Mouse (Mus musculus): ENCODE measurements around the gene Crtc3. TPM values are rescaled to one million over a fixed set of nuclear protein-coding genes. Genes with fewer than 3 reads are reported as not detected.

The Crtc3 gene
- polyA plus RNA-seq, 1 experiment from 2014 or later = 13.8 TPM

GRCm38 (mm10) chr7:80672323-80672722 lies 16.4 kb downstream of the Crtc3 start:
- no peak overlapping the region for H3K9ac ChIP-seq
- ATAC-seq (ENCODE audit: low FRiP score) = no peak
- H3K4me1 ChIP-seq = peaks cover 4% of the 10 kb centered on the region; the same call in 1 of the 2 replicates
- WGBS = 71% methylated on average over 3 of the region's 3 CpGs
- no peak overlapping the region for H3K27ac ChIP-seq
- no peaks in the 10 kb centered on the region for H3K36me3 ChIP-seq
- no peak overlapping the region for H3K4me2 ChIP-seq (replicated peaks)
- no peaks in the 10 kb centered on the region for H3K9me3 ChIP-seq (replicated peaks)
- H3K4me3 ChIP-seq = no peak overlapping the region
- H3K27me3 ChIP-seq = no peaks in the 10 kb centered on the region

GRCm38 (mm10) chr7:80670889-80671288 lies 17.8 kb downstream of the Crtc3 start:
- Histone ChIP-seq H3K27me3 (no peaks in the 10 kb centered on the region), H3K27ac (no peak overlapping the region), H3K9me3 (replicated peaks) (no peaks in the 10 kb centered on the region), H3K9ac (no peak overlapping the region), H3K4me2 (replicated peaks) (no peak overlapping the region), H3K36me3 (no peaks in the 10 kb centered on the region), H3K4me1 (peaks cover 8% of the 10 kb centered on the region; the same call in 1 of the 2 replicates), H3K4me3 (no peak overlapping the region)
- no peak for ATAC-seq (ENCODE audit: low FRiP score)
- 87% methylated on average over 6 of the region's 6 CpGs for WGBS

- no peaks in the 10 kb centered on the region for H3K27me3 ChIP-seq
- H3K4me1 ChIP-seq = peaks cover 8% of the 10 kb centered on the region; the same call in 1 of the 2 replicates
- no peak overlapping the region for H3K4me3 ChIP-seq
- no peak overlapping the region for H3K9ac ChIP-seq
- ATAC-seq (ENCODE audit: low FRiP score) = no peak
- H3K4me2 ChIP-seq (replicated peaks) = no peak overlapping the region
- no peaks in the 10 kb centered on the region for H3K9me3 ChIP-seq (replicated peaks)
- H3K36me3 ChIP-seq = no peaks in the 10 kb centered on the region
- 75% methylated on average over 11 of the region's 11 CpGs for WGBS
- H3K27ac ChIP-seq = no peak overlapping the region; the same call in 1 of the 2 replicates
Measured at GRCm38 (mm10) chr7:80667190-80667589, 21.5 kb downstream of the Crtc3 start.

GRCm38 (mm10) chr7:80666198-80666915 lies 22.3 kb downstream of the Crtc3 start:
- ATAC-seq (ENCODE audit: low FRiP score) = no peak
- WGBS = 65% methylated on average over 10 of the region's 10 CpGs
- H3K4me2 ChIP-seq (replicated peaks) = no peak overlapping the region
- peaks cover 8% of the 10 kb centered on the region; the same call in 1 of the 2 replicates for H3K4me1 ChIP-seq
- no peaks in the 10 kb centered on the region for H3K27me3 ChIP-seq
- no peaks in the 10 kb centered on the region for H3K36me3 ChIP-seq
- H3K27ac ChIP-seq = no peak overlapping the region
- H3K9me3 ChIP-seq (replicated peaks) = no peaks in the 10 kb centered on the region
- H3K4me3 ChIP-seq = no peak overlapping the region
- no peak overlapping the region for H3K9ac ChIP-seq

GRCm38 (mm10) chr7:80661082-80661481 lies 27.6 kb downstream of the Crtc3 start:
- Histone ChIP-seq H3K9me3 (replicated peaks) (no peaks in the 10 kb centered on the region), H3K9ac (no peak overlapping the region), H3K4me2 (replicated peaks) (no peak overlapping the region), H3K27ac (no peak overlapping the region), H3K36me3 (no peaks in the 10 kb centered on the region), H3K27me3 (no peaks in the 10 kb centered on the region), H3K4me1 (peaks cover 6% of the 10 kb centered on the region), H3K4me3 (no peak overlapping the region)
- 93% methylated on average over 4 of the region's 4 CpGs for WGBS
- no peak for ATAC-seq (ENCODE audit: low FRiP score)

- WGBS = 88% methylated on average over 4 of the region's 4 CpGs
- Histone ChIP-seq H3K9ac (no peak overlapping the region), H3K27ac (no peak overlapping the region), H3K9me3 (replicated peaks) (no peaks in the 10 kb centered on the region), H3K4me1 (peaks cover 9% of the 10 kb centered on the region), H3K4me2 (replicated peaks) (no peak overlapping the region), H3K27me3 (no peaks in the 10 kb centered on the region), H3K36me3 (no peaks in the 10 kb centered on the region), H3K4me3 (no peak overlapping the region)
- ATAC-seq (ENCODE audit: low FRiP score) = no peak
Measured at GRCm38 (mm10) chr7:80660619-80661018, 28.1 kb downstream of the Crtc3 start.

- ATAC-seq (ENCODE audit: low FRiP score) = no peak
- Histone ChIP-seq H3K9me3 (replicated peaks) (no peaks in the 10 kb centered on the region), H3K4me1 (peaks cover 24% of the 10 kb centered on the region), H3K4me2 (replicated peaks) (no peak overlapping the region), H3K9ac (no peak overlapping the region), H3K27me3 (no peaks in the 10 kb centered on the region), H3K27ac (no peak overlapping the region; the same call in 1 of the 2 replicates), H3K4me3 (no peak overlapping the region), H3K36me3 (no peaks in the 10 kb centered on the region)
- 64% methylated on average over 8 of the region's 8 CpGs for WGBS
Measured at GRCm38 (mm10) chr7:80657896-80658295, 30.8 kb downstream of the Crtc3 start.

GRCm38 (mm10) chr7:80655350-80656013 lies 33.2 kb downstream of the Crtc3 start:
- no peaks in the 10 kb centered on the region for H3K9me3 ChIP-seq (replicated peaks)
- H3K4me3 ChIP-seq = no peak overlapping the region
- no peak for ATAC-seq (ENCODE audit: low FRiP score)
- H3K4me2 ChIP-seq (replicated peaks) = no peak overlapping the region
- H3K4me1 ChIP-seq = peaks cover 31% of the 10 kb centered on the region
- no peaks in the 10 kb centered on the region for H3K36me3 ChIP-seq
- H3K9ac ChIP-seq = no peak overlapping the region
- H3K27ac ChIP-seq = 0 out of 2 replicates have a peak overlapping the region, but pooled peaks have one; percentile 17
- 83% methylated on average over 6 of the region's 6 CpGs for WGBS
- no peaks in the 10 kb centered on the region for H3K27me3 ChIP-seq

- Histone ChIP-seq H3K36me3 (no peaks in the 10 kb centered on the region), H3K4me3 (no peak overlapping the region), H3K4me2 (replicated peaks) (no peak overlapping the region), H3K27me3 (no peaks in the 10 kb centered on the region), H3K4me1 (peaks cover 31% of the 10 kb centered on the region), H3K27ac (0 out of 2 replicates have a peak overlapping the region, but pooled peaks have one; percentile 17), H3K9me3 (replicated peaks) (no peaks in the 10 kb centered on the region), H3K9ac (no peak overlapping the region)
- ATAC-seq (ENCODE audit: low FRiP score) = no peak
- WGBS = 80% methylated on average over 5 of the region's 5 CpGs
Measured at GRCm38 (mm10) chr7:80654926-80655325, 33.8 kb downstream of the Crtc3 start.

- 95% methylated on average over 7 of the region's 7 CpGs for WGBS
- no peaks in the 10 kb centered on the region for H3K27me3 ChIP-seq
- H3K4me1 ChIP-seq = peaks cover 31% of the 10 kb centered on the region
Measured at GRCm38 (mm10) chr7:80654393-80654792, 34.3 kb downstream of the Crtc3 start.

GRCm38 (mm10) chr7:80653971-80654370 lies 34.7 kb downstream of the Crtc3 start:
- Histone ChIP-seq H3K9ac (no peak overlapping the region), H3K27ac (no peak overlapping the region), H3K4me1 (peaks cover 31% of the 10 kb centered on the region), H3K27me3 (no peaks in the 10 kb centered on the region), H3K9me3 (replicated peaks) (no peaks in the 10 kb centered on the region), H3K4me2 (replicated peaks) (no peak overlapping the region), H3K4me3 (no peak overlapping the region), H3K36me3 (no peaks in the 10 kb centered on the region)
- 90% methylated on average over 7 of the region's 7 CpGs for WGBS
- ATAC-seq (ENCODE audit: low FRiP score) = no peak

More at GRCm38 (mm10) chr7:80654393-80654792, 34.3 kb downstream of the Crtc3 start:
- Histone ChIP-seq H3K36me3 (no peaks in the 10 kb centered on the region), H3K9ac (no peak overlapping the region), H3K9me3 (replicated peaks) (no peaks in the 10 kb centered on the region), H3K4me2 (replicated peaks) (no peak overlapping the region), H3K27ac (no peak overlapping the region), H3K4me3 (no peak overlapping the region)
- no peak for ATAC-seq (ENCODE audit: low FRiP score)

- H3K9ac ChIP-seq = no peak overlapping the region
- no peak overlapping the region for H3K4me2 ChIP-seq (replicated peaks)
- peaks cover 31% of the 10 kb centered on the region for H3K4me1 ChIP-seq
- no peaks in the 10 kb centered on the region for H3K9me3 ChIP-seq (replicated peaks)
- no peak overlapping the region for H3K4me3 ChIP-seq
- peak overlapping the region; percentile 71 for H3K27ac ChIP-seq
- 50% methylated on average over 10 of the region's 10 CpGs for WGBS
- no peaks in the 10 kb centered on the region for H3K36me3 ChIP-seq
- no peak for ATAC-seq (ENCODE audit: low FRiP score)
- H3K27me3 ChIP-seq = no peaks in the 10 kb centered on the region
Measured at GRCm38 (mm10) chr7:80653077-80653476, 35.6 kb downstream of the Crtc3 start.
